Mouse (Mus musculus): Measurements from ENCODE around the gene Rnf151.
A peak's percentile ranks its signal among the peaks of the same experiment; 100 is the strongest.

GRCm38 (mm10) chr17:24686514-24686913 is 31.3 kb downstream of the Rnf151 start:
- TF ChIP-seq CTCF (IDR thresholded peaks at IDR 0.05; ENCODE audit: control insufficient read depth, insufficient read depth, low read length) (peak; percentile 2; the same call in 1 of the 2 replicates), POLR2A (IDR thresholded peaks at IDR 0.05; ENCODE audit: borderline replicate concordance, control insufficient read depth, low read depth, low read length) (no peak)
